Mouse (Mus musculus) erythroblast, embryonic 14.5 days (primary cell): ENCODE results near the gene Rhox8.

Experiments used
- GATA1 ChIP-seq: IDR thresholded peaks from 2 replicates; pipeline ENCODE4 v1.6.1; 2012; ENCODE audit warnings: low read length, inconsistent platforms, mixed read lengths
- TAL1 ChIP-seq: IDR thresholded peaks from 3 replicates; pipeline ENCODE4 v1.6.1; 2012; ENCODE audit warnings: low read length, inconsistent platforms, mixed read lengths

GRCm38 (mm10) chrX:37871641-37872040 lies 7.1 kb downstream of the Rhox8 start:
- no peak for TF ChIP-seq GATA1
- no peak for TF ChIP-seq TAL1
